ENCODE assay signal across 8 mouse cellular contexts in genomic region chr19:56723331-56724125, GRCm38 (mm10). TPM values are rescaled to one million over a fixed set of nuclear protein-coding genes. Genes with fewer than 3 reads are reported as not detected.
A peak's percentile ranks its signal among the peaks of the same experiment; 100 is the strongest.
DNase-seq lines count a peak whose midpoint lies in the region; ATAC-seq and TF ChIP-seq lines count a peak whose summit lies in the region.

No protein-coding gene starts in this region.

- ATAC-seq in heart, embryonic 13.5 days (ENCODE audit: extremely low read depth, insufficient number of reproducible peaks, low FRiP score, low TSS enrichment) = no peak; the same call in 1 of the 2 replicates

- peak; percentile 49 for DNase-seq in right cerebral cortex, adult 18-20 months
- no peak for DNase-seq in right cerebral cortex, postnatal 36 days (ENCODE audit: low spot score in 2 of 2)
- peak; percentile 22 for DNase-seq in embryo, embryonic 11.5 days (ENCODE audit: low read depth, low spot score)
- DNase-seq in kidney, postnatal 14 days = peak; percentile 67
- DNase-seq in lung, postnatal 36 days = peak; percentile 66
- no peak for DNase-seq in c-Kit-positive CD71-positive TER-119-positive erythroid progenitor cells, embryonic 14.5 days (ENCODE audit: low spot score)

- peak overlapping the region; percentile 64 for H3K27ac ChIP-seq in heart, embryonic 13.5 days (replicated peaks)
- H3K27ac ChIP-seq in small intestine, adult 2 months (ENCODE audit: insufficient read depth, low read depth, low read length) = 0 out of 2 replicates have a peak overlapping the region, but pooled peaks have one; percentile 5

- no peak for TF ChIP-seq CTCF in small intestine, adult 2 months (IDR thresholded peaks at IDR 0.05; ENCODE audit: extremely low read depth, insufficient read length, insufficient replicate concordance, low read depth, low read length)

- under 1% methylated on average over 71 of the region's 71 CpGs for WGBS in heart, embryonic 13.5 days
- under 1% methylated on average over 70 of the region's 71 CpGs for WGBS in small intestine, adult 2 months

- peak overlapping the region; percentile 92 for H3K9ac ChIP-seq in heart, embryonic 13.5 days

- peaks cover 68% of the 10 kb centered on the region for H3K4me1 ChIP-seq in heart, embryonic 13.5 days
- peaks cover 9% of the 10 kb centered on the region for H3K4me1 ChIP-seq in small intestine, adult 2 months (ENCODE audit: control insufficient read depth, insufficient read depth, insufficient read length, low read length)

- peaks cover 53% of the 10 kb centered on the region for H3K27me3 ChIP-seq in heart, embryonic 13.5 days (replicated peaks)
- H3K27me3 ChIP-seq in small intestine, adult 2 months (ENCODE audit: control insufficient read depth, insufficient read depth, low read length) = peaks cover 34% of the 10 kb centered on the region

- no peaks in the 10 kb centered on the region; the same call in 1 of the 2 replicates for H3K36me3 ChIP-seq in heart, embryonic 13.5 days
- no peaks in the 10 kb centered on the region for H3K36me3 ChIP-seq in small intestine, adult 2 months (ENCODE audit: control insufficient read depth, insufficient read depth, low read length)

- H3K4me2 ChIP-seq in heart, embryonic 13.5 days = peak overlapping the region; percentile 93

- H3K9me3 ChIP-seq in heart, embryonic 13.5 days = no peaks in the 10 kb centered on the region

- TF ChIP-seq POLR2A in small intestine, adult 2 months (IDR thresholded peaks at IDR 0.05; ENCODE audit: low read depth, low read length) = no peak

- H3K4me3 ChIP-seq in heart, embryonic 13.5 days = peak overlapping the region; percentile 77
- H3K4me3 ChIP-seq in small intestine, adult 2 months (ENCODE audit: low read depth, low read length) = peak overlapping the region; percentile 57

RNA-seq across cellular contexts. Expression of gene Adrb1, which starts 1.5 kb away (rescaled TPM):
- polyA plus RNA-seq in heart, embryonic 13.5 days (2015; fragmentation: Nextera tagmentation; extraction: Ambion mirVana) = 2.9 and 3.0 TPM in 2 replicates
- 3.1 and 3.7 TPM in 2 replicates for polyA plus RNA-seq in small intestine, adult 2 months (2012; rRNA removed)

Comparison
In these comparisons a context has a peak if more than half of its experiments do, and no peak if none do; other contexts are left out.
1. DNase-seq: peak in right cerebral cortex, adult 18-20 months (single experiment), embryo, embryonic 11.5 days (single experiment), kidney, postnatal 14 days (single experiment) and lung, postnatal 36 days (single experiment); none in right cerebral cortex, postnatal 36 days (0 of 2) and c-Kit-positive CD71-positive TER-119-positive erythroid progenitor cells, embryonic 14.5 days (single experiment).